Mouse (Mus musculus) embryonic facial prominence, embryonic 10.5 days (tissue): Measurements from ENCODE around the gene C5ar2. TPM values are rescaled to one million over a fixed set of nuclear protein-coding genes. Genes with fewer than 3 reads are reported as not detected.

Experiments used
- DNase-seq: peaks from one replicate; pipeline ENCODE4 v3.0.0-alpha.2; 2017; ENCODE audit warnings: low spot score
- H3K27ac ChIP-seq: fragments of 300-500 bp; sonication (generic); replicated peaks from 2 replicates; pipeline ENCODE4 v1.5.1; 2016; ENCODE audit warnings: mild to moderate bottlenecking
- H3K27me3 ChIP-seq: fragments of 300-500 bp; sonication (generic); replicated peaks from 2 replicates; pipeline ENCODE4 v1.6.1; 2016; ENCODE audit warnings: low read depth, mild to moderate bottlenecking; ENCODE audit not compliant: poor library complexity, severe bottlenecking
- H3K36me3 ChIP-seq: fragments of 300-500 bp; sonication (generic); replicated peaks from 2 replicates; pipeline ENCODE4 v1.6.1; 2016; ENCODE audit warnings: mild to moderate bottlenecking, moderate library complexity
- H3K4me1 ChIP-seq: fragments of 300-500 bp; sonication (generic); 2 replicates; pipeline ENCODE4 v1.6.1; 2016
- H3K4me3 ChIP-seq: fragments of 300-500 bp; sonication (generic); 2 replicates; pipeline ENCODE4 v1.5.1; 2016; ENCODE audit warnings: mild to moderate bottlenecking, moderate library complexity
- H3K9me3 ChIP-seq: fragments of 300-500 bp; sonication (generic); 2 replicates; pipeline ENCODE4 v1.6.1; 2016; ENCODE audit warnings: mild to moderate bottlenecking
- WGBS: fragments of 180-500 bp; shearing (Covaris S2); methylation state at CpG from one replicate; pipeline ENCODE4 v1.1.7; 2016; 5-methylcytosine and 5-hydroxymethylcytosine counted together
- polyA plus RNA-seq: library from polyadenylated mRNA; unstranded; fragments of >200 nt; fragmentation: Nextera tagmentation; extraction: Ambion mirVana; gene quantifications from 2 replicates; pipeline ENCODE4 v1.2.1, GENCODE M21; 2016

The C5ar2 gene
- polyA plus RNA-seq, 1 experiment from 2014 or later: 0.05 TPM

- DNase-seq: no peak
- Histone ChIP-seq H3K9me3 (no peaks in the 10 kb centered on the region), H3K4me3 (no peak overlapping the region), H3K36me3 (peaks cover 99% of the 10 kb centered on the region), H3K27me3 (no peaks in the 10 kb centered on the region), H3K4me1 (no peaks in the 10 kb centered on the region), H3K27ac (no peak overlapping the region)
- 91% methylated on average over 21 of the region's 21 CpGs for WGBS
Observed at GRCm38 (mm10) chr7:16208781-16209665, 34.9 kb downstream of the C5ar2 start.

- H3K27ac ChIP-seq: no peak overlapping the region
- no peaks in the 10 kb centered on the region for H3K4me1 ChIP-seq
- peaks cover 99% of the 10 kb centered on the region for H3K36me3 ChIP-seq
- WGBS: 91% methylated on average over 10 of the region's 10 CpGs
- no peak overlapping the region for H3K4me3 ChIP-seq
- H3K27me3 ChIP-seq: no peaks in the 10 kb centered on the region
- no peaks in the 10 kb centered on the region for H3K9me3 ChIP-seq
- no peak for DNase-seq
Observed at GRCm38 (mm10) chr7:16207496-16207895, 36.5 kb downstream of the C5ar2 start.

GRCm38 (mm10) chr7:16207076-16207475, 36.9 kb downstream of the C5ar2 start:
- Histone ChIP-seq H3K27me3 (no peaks in the 10 kb centered on the region), H3K9me3 (no peaks in the 10 kb centered on the region), H3K4me3 (no peak overlapping the region), H3K36me3 (peaks cover 99% of the 10 kb centered on the region), H3K4me1 (no peaks in the 10 kb centered on the region), H3K27ac (no peak overlapping the region)
- DNase-seq: no peak
- 84% methylated on average over 7 of the region's 7 CpGs for WGBS

- Histone ChIP-seq H3K4me3 (no peak overlapping the region), H3K4me1 (no peaks in the 10 kb centered on the region), H3K36me3 (peaks cover 100% of the 10 kb centered on the region), H3K27me3 (no peaks in the 10 kb centered on the region), H3K9me3 (no peaks in the 10 kb centered on the region), H3K27ac (no peak overlapping the region)
- no peak for DNase-seq
- 82% methylated on average over 9 of the region's 9 CpGs for WGBS
Observed at GRCm38 (mm10) chr7:16204791-16205190, 39.2 kb downstream of the C5ar2 start.

GRCm38 (mm10) chr7:16203505-16203903, 40.5 kb downstream of the C5ar2 start:
- 91% methylated on average over 13 of the region's 13 CpGs for WGBS
- Histone ChIP-seq H3K36me3 (peaks cover 100% of the 10 kb centered on the region), H3K9me3 (no peaks in the 10 kb centered on the region), H3K27me3 (no peaks in the 10 kb centered on the region), H3K4me3 (no peak overlapping the region), H3K4me1 (no peaks in the 10 kb centered on the region), H3K27ac (no peak overlapping the region)
- no peak for DNase-seq

- Histone ChIP-seq H3K27me3 (no peaks in the 10 kb centered on the region), H3K27ac (no peak overlapping the region), H3K4me3 (no peak overlapping the region), H3K9me3 (no peaks in the 10 kb centered on the region), H3K4me1 (no peaks in the 10 kb centered on the region), H3K36me3 (peaks cover 100% of the 10 kb centered on the region)
- 86% methylated on average over 15 of the region's 15 CpGs for WGBS
- DNase-seq: no peak
Observed at GRCm38 (mm10) chr7:16202756-16203504, 41.0 kb downstream of the C5ar2 start.

GRCm38 (mm10) chr7:16201136-16201535, 42.8 kb downstream of the C5ar2 start:
- DNase-seq: no peak
- 84% methylated on average over 6 of the region's 6 CpGs for WGBS
- no peaks in the 10 kb centered on the region for H3K9me3 ChIP-seq
- H3K4me3 ChIP-seq: no peak overlapping the region
- H3K27ac ChIP-seq: no peak overlapping the region
- no peaks in the 10 kb centered on the region for H3K4me1 ChIP-seq
- peaks cover 100% of the 10 kb centered on the region for H3K36me3 ChIP-seq
- H3K27me3 ChIP-seq: no peaks in the 10 kb centered on the region

- no peak for DNase-seq
- peaks cover 87% of the 10 kb centered on the region for H3K36me3 ChIP-seq
- no peaks in the 10 kb centered on the region for H3K4me1 ChIP-seq
- H3K4me3 ChIP-seq: no peak overlapping the region
- no peaks in the 10 kb centered on the region for H3K9me3 ChIP-seq
- 90% methylated on average over 11 of the region's 11 CpGs for WGBS
- H3K27ac ChIP-seq: no peak overlapping the region
- no peaks in the 10 kb centered on the region for H3K27me3 ChIP-seq
Observed at GRCm38 (mm10) chr7:16198540-16198939, 45.4 kb downstream of the C5ar2 start.

- H3K27me3 ChIP-seq: no peaks in the 10 kb centered on the region
- H3K4me3 ChIP-seq: no peak overlapping the region
- no peaks in the 10 kb centered on the region for H3K4me1 ChIP-seq
- no peak overlapping the region for H3K27ac ChIP-seq
- peaks cover 73% of the 10 kb centered on the region for H3K36me3 ChIP-seq
- no peaks in the 10 kb centered on the region for H3K9me3 ChIP-seq
- WGBS: 86% methylated on average over 5 of the region's 5 CpGs
- no peak for DNase-seq
Observed at GRCm38 (mm10) chr7:16197166-16197565, 46.8 kb downstream of the C5ar2 start.

GRCm38 (mm10) chr7:16196616-16197015, 47.3 kb downstream of the C5ar2 start:
- no peak for DNase-seq
- Histone ChIP-seq H3K4me3 (no peak overlapping the region), H3K36me3 (peaks cover 68% of the 10 kb centered on the region), H3K4me1 (no peaks in the 10 kb centered on the region), H3K27ac (no peak overlapping the region), H3K9me3 (no peaks in the 10 kb centered on the region), H3K27me3 (no peaks in the 10 kb centered on the region)
- 69% methylated on average over 6 of the region's 6 CpGs for WGBS

- H3K4me3 ChIP-seq: no peak overlapping the region
- WGBS: 66% methylated on average over 3 of the region's 3 CpGs
- H3K27me3 ChIP-seq: no peaks in the 10 kb centered on the region
- H3K36me3 ChIP-seq: peaks cover 38% of the 10 kb centered on the region
- H3K4me1 ChIP-seq: no peaks in the 10 kb centered on the region
- H3K27ac ChIP-seq: no peak overlapping the region
- DNase-seq: no peak
- no peaks in the 10 kb centered on the region for H3K9me3 ChIP-seq
Observed at GRCm38 (mm10) chr7:16193702-16194101, 50.3 kb downstream of the C5ar2 start.

GRCm38 (mm10) chr7:16192315-16192714, 51.6 kb downstream of the C5ar2 start:
- Histone ChIP-seq H3K4me3 (no peak overlapping the region), H3K4me1 (no peaks in the 10 kb centered on the region), H3K27me3 (no peaks in the 10 kb centered on the region), H3K36me3 (peaks cover 25% of the 10 kb centered on the region), H3K9me3 (no peaks in the 10 kb centered on the region), H3K27ac (no peak overlapping the region)
- 22% methylated on average over 5 of the region's 5 CpGs for WGBS
- DNase-seq: peak; percentile 73

- H3K36me3 ChIP-seq: peaks cover 27% of the 10 kb centered on the region
- no peaks in the 10 kb centered on the region for H3K27me3 ChIP-seq
- no peaks in the 10 kb centered on the region for H3K4me1 ChIP-seq
- WGBS: 81% methylated on average over 8 of the region's 8 CpGs
- DNase-seq: no peak
- H3K27ac ChIP-seq: no peak overlapping the region
- no peak overlapping the region for H3K4me3 ChIP-seq
- no peaks in the 10 kb centered on the region for H3K9me3 ChIP-seq
Observed at GRCm38 (mm10) chr7:16187494-16187893, 56.5 kb downstream of the C5ar2 start.
